Mouse (Mus musculus) lung, adult 2 months (tissue): ENCODE results near the gene Birc3. TPM values are rescaled to one million over a fixed set of nuclear protein-coding genes. Genes with fewer than 3 reads are reported as not detected.

Experiments
- DNase-seq: peaks from one replicate; pipeline ENCODE4 v3.0.0; 2022
- H3K4me1 ChIP-seq: fragments of 200-500 bp; 2 replicates; pipeline ENCODE4 v1.6.1; 2011; ENCODE audit warnings: low read length; ENCODE audit not compliant: control insufficient read depth, insufficient read depth
- H3K4me3 ChIP-seq: fragments of 200-500 bp; replicated peaks from 2 replicates; pipeline ENCODE3; 2011; ENCODE audit warnings: low read depth, mild to moderate bottlenecking, control low read depth, low read length; ENCODE audit errors: extremely low read depth
- CTCF ChIP-seq: fragments of 200-500 bp; IDR thresholded peaks from 2 replicates; pipeline ENCODE4 v1.5.1; 2011; ENCODE audit warnings: mild to moderate bottlenecking, low read length, control low read depth; ENCODE audit not compliant: insufficient read depth
- POLR2A ChIP-seq: fragments of 200-500 bp; IDR thresholded peaks from 2 replicates; pipeline ENCODE4 v1.6.1; 2011; ENCODE audit warnings: low read depth, mild to moderate bottlenecking, control low read depth, low read length, borderline replicate concordance; ENCODE audit errors: extremely low read depth
- WGBS: fragments of 180-500 bp; shearing (Covaris S2); methylation state at CpG from one replicate; pipeline ENCODE4 v1.1.7; 2018; 5-methylcytosine and 5-hydroxymethylcytosine counted together
- polyA plus RNA-seq: library from polyadenylated mRNA; depleted of rRNA; stranded (reverse); fragments of >200 nt; gene quantifications from 2 replicates; pipeline ENCODE4 v1.2.3, GENCODE M21; 2012; rRNA removed

Birc3 gene
- polyA plus RNA-seq, 1 experiment: 25.6 TPM

GRCm38 (mm10) chr9:7829531-7830528, 43.2 kb downstream of the Birc3 start:
- Histone ChIP-seq H3K4me3 (no peak overlapping the region), H3K4me1 (peaks cover 22% of the 10 kb centered on the region)
- TF ChIP-seq CTCF: no peak
- WGBS: 57% methylated on average over 9 of the region's 9 CpGs
- no peak for DNase-seq

- no peak for DNase-seq
- 69% methylated on average over 4 of the region's 4 CpGs for WGBS
- TF ChIP-seq CTCF (no peak), POLR2A (no peak)
- peaks cover 18% of the 10 kb centered on the region for H3K4me1 ChIP-seq
- H3K4me3 ChIP-seq: no peak overlapping the region
Measured at GRCm38 (mm10) chr9:7828706-7829105, 44.3 kb downstream of the Birc3 start.

DNA sequence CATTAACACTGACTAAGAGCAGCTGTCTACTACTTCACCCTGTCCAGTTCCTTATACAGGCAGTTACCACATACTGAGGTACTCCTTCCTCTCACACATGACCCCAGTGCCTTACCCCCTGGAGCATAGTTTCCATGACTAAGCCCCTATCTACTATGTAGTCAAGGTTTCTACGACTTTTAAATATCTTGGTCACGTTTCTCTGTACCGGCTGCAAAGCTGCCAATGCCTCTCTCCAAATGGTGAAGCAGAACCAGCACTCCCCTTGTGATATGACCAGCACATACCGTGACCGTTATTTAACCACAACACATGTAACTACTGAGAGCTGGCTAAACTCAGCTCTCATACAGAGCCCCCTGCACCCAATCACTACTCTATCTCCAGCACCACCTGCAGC, 48.1 kb downstream of the Birc3 start:
- H3K4me1 ChIP-seq: peaks cover 14% of the 10 kb centered on the region
- DNase-seq: no peak
- WGBS: 81% methylated on average over 5 of the region's 5 CpGs
- TF ChIP-seq POLR2A (no peak), CTCF (no peak)
- H3K4me3 ChIP-seq: no peak overlapping the region

GRCm38 (mm10) chr9:7822758-7823157, 50.2 kb downstream of the Birc3 start:
- 51% methylated on average over 3 of the region's 3 CpGs for WGBS
- no peak for TF ChIP-seq CTCF
- no peak for TF ChIP-seq POLR2A
- DNase-seq: no peak
- peaks cover 3% of the 10 kb centered on the region for H3K4me1 ChIP-seq
- no peak overlapping the region for H3K4me3 ChIP-seq

DNA sequence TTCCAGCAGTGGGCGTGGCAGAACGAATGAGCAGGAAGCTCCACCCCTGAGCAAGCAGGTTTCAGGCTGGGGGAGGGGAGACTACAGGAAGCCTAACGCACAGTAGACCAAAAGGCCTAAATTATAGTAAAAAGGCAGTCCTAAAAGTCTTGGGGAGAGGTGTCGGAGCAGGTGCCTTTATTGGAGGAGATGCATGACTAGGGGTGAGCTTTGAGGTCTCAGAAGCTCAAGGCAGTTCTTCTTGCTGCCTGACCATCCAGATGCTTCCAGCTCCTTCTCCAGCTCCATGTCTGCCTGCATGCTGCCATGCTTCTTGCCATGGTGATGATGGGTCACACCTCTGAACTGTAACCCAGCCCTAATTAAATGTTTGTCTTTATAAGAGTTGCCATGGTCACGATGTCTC, 67.9 kb downstream of the Birc3 start:
- no peak overlapping the region for H3K4me3 ChIP-seq
- no peaks in the 10 kb centered on the region for H3K4me1 ChIP-seq
- WGBS: 58% methylated on average over 5 of the region's 5 CpGs
- no peak for TF ChIP-seq CTCF
- TF ChIP-seq POLR2A: no peak
- no peak for DNase-seq

Other genes starting within 250 kb of the Birc3 start
- not detected in 2 replicates for gene Mmp20, start 245.0 kb downstream of the Birc3 start, polyA plus RNA-seq
- not detected in 2 replicates for gene Mmp7, start 181.1 kb downstream of the Birc3 start, polyA plus RNA-seq
- gene Tmem123, start 109.1 kb downstream of the Birc3 start, polyA plus RNA-seq: 83.3 and 89.8 TPM in 2 replicates
- gene Birc2, start 36.1 kb downstream of the Birc3 start, polyA plus RNA-seq: 11.1 and 15.4 TPM in 2 replicates
- 59.4 and 76.6 TPM in 2 replicates for gene Yap1, start 131.4 kb upstream of the Birc3 start, polyA plus RNA-seq
- 3.9 and 5.2 TPM in 2 replicates for gene Cfap300, start 169.6 kb upstream of the Birc3 start, polyA plus RNA-seq